Mouse (Mus musculus) myocyte (in vitro differentiated cells): Measurements from ENCODE around the gene Hipk2. TPM values are rescaled to one million over a fixed set of nuclear protein-coding genes. Genes with fewer than 3 reads are reported as not detected.

Experiments used
- H3K27me3 ChIP-seq: one replicate; pipeline ENCODE4 v1.6.1; 2011; ENCODE audit not compliant: control insufficient read depth, insufficient read depth, insufficient read length
- H3K36me3 ChIP-seq: one replicate; pipeline ENCODE4 v1.6.1; 2011; ENCODE audit not compliant: control insufficient read depth, insufficient read depth
- H3K4me2 ChIP-seq: one replicate; pipeline ENCODE4 v1.6.1; 2011; ENCODE audit warnings: low read depth, control low read depth
- H3K4me3 ChIP-seq: one replicate; pipeline ENCODE4 v1.5.1; 2011; ENCODE audit warnings: mild to moderate bottlenecking, control low read depth, moderate library complexity
- H3K79me2 ChIP-seq: one replicate; pipeline ENCODE4 v1.6.1; 2011; ENCODE audit not compliant: control insufficient read depth, insufficient read depth
- H3ac ChIP-seq: one replicate; pipeline ENCODE4 v1.6.1; 2011; ENCODE audit not compliant: control insufficient read depth, insufficient read length
- CEBPB ChIP-seq: IDR thresholded peaks from 2 replicates; pipeline ENCODE4 v1.6.1; 2011; ENCODE audit warnings: mild to moderate bottlenecking, moderate library complexity; ENCODE audit not compliant: poor library complexity, insufficient read depth, severe bottlenecking
- E2F4 ChIP-seq: IDR thresholded peaks from one replicate; pipeline ENCODE4 v1.6.1; 2011; ENCODE audit warnings: mild to moderate bottlenecking, control low read depth, moderate library complexity; ENCODE audit not compliant: insufficient read depth
- MAX ChIP-seq: IDR thresholded peaks from one replicate; pipeline ENCODE4 v1.6.1; 2011; ENCODE audit warnings: low read depth, mild to moderate bottlenecking, control low read depth
- MYOD1 ChIP-seq, 3 experiments: IDR thresholded peaks; one replicate each; pipeline ENCODE4 v1.6.1; 2011; ENCODE audit warnings: control low read depth in 2 of 3, low read depth in 2 of 3, mild to moderate bottlenecking in 2 of 3, moderate library complexity in 1 of 3; ENCODE audit not compliant: insufficient read length in 2 of 3, control insufficient read depth in 1 of 3
- MYOG ChIP-seq, 3 experiments: IDR thresholded peaks; one replicate each; pipeline ENCODE4 v1.6.1; 2011; ENCODE audit warnings: control low read depth in 2 of 3, low read depth in 2 of 3, mild to moderate bottlenecking in 2 of 3; ENCODE audit not compliant: insufficient read length in 2 of 3, control insufficient read depth in 1 of 3, insufficient read depth in 1 of 3
- POLR2A ChIP-seq: IDR thresholded peaks from one replicate; pipeline ENCODE4 v1.6.1; 2011; ENCODE audit warnings: low read depth, mild to moderate bottlenecking, control low read depth, moderate library complexity; ENCODE audit not compliant: insufficient read length
- POLR2AphosphoS2 ChIP-seq: IDR thresholded peaks from one replicate; pipeline ENCODE4 v1.6.1; 2011; ENCODE audit warnings: low read depth, control low read depth; ENCODE audit not compliant: insufficient read length
- REST ChIP-seq: IDR thresholded peaks from one replicate; pipeline ENCODE4 v1.6.1; 2011; ENCODE audit warnings: mild to moderate bottlenecking, control low read depth, moderate library complexity; ENCODE audit not compliant: insufficient read depth, insufficient read length
- SRF ChIP-seq: IDR thresholded peaks from one replicate; pipeline ENCODE4 v1.6.1; 2011; ENCODE audit warnings: low read depth; ENCODE audit not compliant: control insufficient read depth, insufficient read length
- TCF12 ChIP-seq: IDR thresholded peaks from one replicate; pipeline ENCODE4 v1.6.1; 2011; ENCODE audit warnings: mild to moderate bottlenecking, control low read depth; ENCODE audit not compliant: poor library complexity, insufficient read depth, severe bottlenecking
- TCF3 ChIP-seq: IDR thresholded peaks from one replicate; pipeline ENCODE4 v1.6.1; 2011; ENCODE audit warnings: low read depth, control low read depth; ENCODE audit not compliant: insufficient read length
- USF1 ChIP-seq: IDR thresholded peaks from one replicate; pipeline ENCODE4 v1.6.1; 2011; ENCODE audit warnings: low read depth, mild to moderate bottlenecking, control low read depth, moderate library complexity
- polyA plus RNA-seq: library from polyadenylated mRNA; unstranded; fragments of >200 nt; fragmentation: generic; extraction: Trizol; gene quantifications from one replicate; pipeline ENCODE4 v1.2.1, GENCODE M21; 2012; ENCODE audit warnings: missing spikeins

The Hipk2 gene
- polyA plus RNA-seq, 1 experiment: 11.3 TPM

- TF ChIP-seq SRF: no peak
- no peak for TF ChIP-seq E2F4
- no peak for TF ChIP-seq CEBPB
- no peak for TF ChIP-seq MAX
- no peak for TF ChIP-seq POLR2A
- Histone ChIP-seq H3ac (no peak overlapping the region), H3K4me2 (peak overlapping the region; percentile 87), H3K4me3 (peak overlapping the region; percentile 84), H3K79me2 (peaks cover 60% of the 10 kb centered on the region), H3K27me3 (no peaks in the 10 kb centered on the region), H3K36me3 (no peaks in the 10 kb centered on the region)
Observed at GRCm38 (mm10) chr6:38873316-38873715, 2.6 kb downstream of the Hipk2 start.

DNA sequence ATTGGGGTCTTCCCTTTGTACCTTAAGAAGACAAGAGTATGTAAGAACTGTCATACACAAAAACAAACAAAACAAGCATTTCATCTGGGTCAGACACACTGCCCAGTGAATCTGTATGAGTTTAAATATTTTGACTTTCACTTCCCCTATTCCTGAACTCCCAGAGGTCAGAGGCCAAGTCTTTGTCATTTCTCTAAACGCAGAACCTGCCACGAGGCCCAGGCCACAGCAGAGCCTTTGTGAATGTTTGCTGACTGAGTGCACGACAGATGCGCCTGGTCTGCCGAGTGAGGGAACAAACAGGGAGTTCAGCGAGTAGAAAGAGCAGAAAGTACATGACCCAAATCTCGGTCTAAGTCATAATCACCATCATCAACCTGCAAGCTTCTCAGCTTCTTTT, 4.9 kb downstream of the Hipk2 start:
- Histone ChIP-seq H3K4me3 (no peak overlapping the region), H3K36me3 (no peaks in the 10 kb centered on the region), H3K4me2 (no peak overlapping the region), H3K27me3 (no peaks in the 10 kb centered on the region), H3ac (no peak overlapping the region), H3K79me2 (peaks cover 81% of the 10 kb centered on the region)
- TF ChIP-seq USF1 (no peak), POLR2A (no peak), TCF12 (no peak), REST (no peak), TCF3 (no peak), SRF (no peak), MYOD1 (IDR thresholded peaks at IDR 0.05; ENCODE audit: control insufficient read depth in 1 of 3, insufficient read length in 2 of 3, low read depth in 2 of 3) (no peak), POLR2AphosphoS2 (no peak), MYOG (IDR thresholded peaks at IDR 0.05; ENCODE audit: control insufficient read depth in 1 of 3, insufficient read depth in 1 of 3, insufficient read length in 2 of 3, low read depth in 2 of 3) (no peak), CEBPB (no peak), E2F4 (no peak), MAX (no peak)

GRCm38 (mm10) chr6:38870070-38870469, 5.9 kb downstream of the Hipk2 start:
- Histone ChIP-seq H3K4me2 (no peak overlapping the region), H3K36me3 (no peaks in the 10 kb centered on the region), H3K27me3 (no peaks in the 10 kb centered on the region), H3K79me2 (peaks cover 91% of the 10 kb centered on the region), H3K4me3 (no peak overlapping the region), H3ac (no peak overlapping the region)
- TF ChIP-seq TCF3: no peak
- no peak for TF ChIP-seq POLR2AphosphoS2
- TF ChIP-seq MYOD1 (IDR thresholded peaks at IDR 0.05; ENCODE audit: control insufficient read depth in 1 of 3, insufficient read length in 2 of 3, low read depth in 2 of 3): no peak
- no peak for TF ChIP-seq CEBPB
- no peak for TF ChIP-seq POLR2A
- no peak for TF ChIP-seq TCF12
- TF ChIP-seq MYOG (IDR thresholded peaks at IDR 0.05; ENCODE audit: control insufficient read depth in 1 of 3, insufficient read depth in 1 of 3, insufficient read length in 2 of 3, low read depth in 2 of 3): no peak
- TF ChIP-seq USF1: no peak
- TF ChIP-seq E2F4: no peak
- no peak for TF ChIP-seq REST
- no peak for TF ChIP-seq MAX
- no peak for TF ChIP-seq SRF

GRCm38 (mm10) chr6:38868974-38869373, 7.0 kb downstream of the Hipk2 start:
- Histone ChIP-seq H3K4me2 (no peak overlapping the region), H3K4me3 (no peak overlapping the region), H3K36me3 (no peaks in the 10 kb centered on the region), H3K79me2 (peaks cover 93% of the 10 kb centered on the region), H3K27me3 (no peaks in the 10 kb centered on the region), H3ac (no peak overlapping the region)
- no peak for TF ChIP-seq SRF
- TF ChIP-seq E2F4: no peak
- no peak for TF ChIP-seq MYOG (IDR thresholded peaks at IDR 0.05; ENCODE audit: control insufficient read depth in 1 of 3, insufficient read depth in 1 of 3, insufficient read length in 2 of 3, low read depth in 2 of 3)
- no peak for TF ChIP-seq REST
- no peak for TF ChIP-seq CEBPB
- no peak for TF ChIP-seq MYOD1 (IDR thresholded peaks at IDR 0.05; ENCODE audit: control insufficient read depth in 1 of 3, insufficient read length in 2 of 3, low read depth in 2 of 3)
- TF ChIP-seq MAX: no peak

GRCm38 (mm10) chr6:38867291-38867690, 8.7 kb downstream of the Hipk2 start:
- Histone ChIP-seq H3K4me3 (no peak overlapping the region), H3K36me3 (no peaks in the 10 kb centered on the region), H3ac (no peak overlapping the region), H3K79me2 (peaks cover 93% of the 10 kb centered on the region), H3K27me3 (no peaks in the 10 kb centered on the region), H3K4me2 (no peak overlapping the region)
- no peak for TF ChIP-seq MYOD1 (IDR thresholded peaks at IDR 0.05; ENCODE audit: control insufficient read depth in 1 of 3, insufficient read length in 2 of 3, low read depth in 2 of 3)
- TF ChIP-seq TCF3: no peak
- TF ChIP-seq POLR2A: no peak
- no peak for TF ChIP-seq REST
- TF ChIP-seq SRF: no peak
- TF ChIP-seq POLR2AphosphoS2: no peak
- no peak for TF ChIP-seq TCF12
